Mouse (Mus musculus) megakaryocyte, embryonic 14.5 days (primary cell): Measurements from ENCODE around the gene Esyt2. TPM values are rescaled to one million over a fixed set of nuclear protein-coding genes. Genes with fewer than 3 reads are reported as not detected.

Source experiments
- H3K27me3 ChIP-seq: replicated peaks from 2 replicates; pipeline ENCODE3; 2012; ENCODE audit warnings: inconsistent platforms
- H3K36me3 ChIP-seq: replicated peaks from 2 replicates; pipeline ENCODE3; 2012; ENCODE audit warnings: low read length, inconsistent platforms, mixed read lengths
- H3K4me1 ChIP-seq: 2 replicates; pipeline ENCODE4 v1.6.1; 2012; ENCODE audit warnings: inconsistent platforms
- H3K4me3 ChIP-seq: replicated peaks from 2 replicates; pipeline ENCODE3; 2012; ENCODE audit warnings: moderate library complexity, mild to moderate bottlenecking, inconsistent platforms
- H3K9me3 ChIP-seq: 2 replicates; pipeline ENCODE4 v1.6.1; 2012; ENCODE audit warnings: inconsistent platforms
- FLI1 ChIP-seq: IDR thresholded peaks from 2 replicates; pipeline ENCODE4 v1.6.1; 2012; ENCODE audit warnings: low read length, inconsistent platforms, mixed read lengths
- GATA1 ChIP-seq: IDR thresholded peaks from 3 replicates; pipeline ENCODE4 v1.6.1; 2012; ENCODE audit warnings: mixed read lengths, low read length, inconsistent platforms, borderline replicate concordance
- polyA plus RNA-seq: library from polyadenylated mRNA; stranded (reverse); fragments of >175 nt; gene quantifications from 2 replicates; pipeline ENCODE4 v1.2.3, GENCODE M21; 2012; ENCODE audit warnings: low replicate concordance; ENCODE audit not compliant: insufficient read depth

The Esyt2 gene
- polyA plus RNA-seq, 1 experiment, result 4.3 TPM

DNA sequence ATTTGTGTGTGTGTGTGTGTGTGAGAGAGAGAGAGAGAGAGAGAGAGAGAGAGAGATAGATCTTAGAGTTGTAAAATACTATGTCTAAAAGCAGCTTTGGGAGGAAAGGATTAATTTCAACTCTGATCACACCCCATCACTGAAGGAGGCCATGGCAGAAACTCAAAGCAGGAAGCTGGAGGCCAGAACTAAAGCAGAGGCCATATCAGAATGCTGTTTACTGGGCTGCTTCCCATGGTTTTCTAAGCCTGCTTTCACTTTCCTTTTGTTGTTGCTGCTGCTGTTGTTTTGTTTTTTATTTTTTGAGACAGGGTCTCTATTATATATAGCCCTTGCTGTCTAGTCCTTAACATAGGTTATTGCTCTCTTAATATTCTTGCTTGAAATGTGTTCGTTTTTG lies 135.5 kb downstream of the Esyt2 start:
- Histone ChIP-seq H3K4me3 (peak overlapping the region; percentile 51), H3K4me1 (peaks cover 7% of the 10 kb centered on the region), H3K9me3 (no peaks in the 10 kb centered on the region), H3K27me3 (no peaks in the 10 kb centered on the region), H3K36me3 (peaks cover 72% of the 10 kb centered on the region)
- no peak for TF ChIP-seq GATA1
- no peak for TF ChIP-seq FLI1

DNA sequence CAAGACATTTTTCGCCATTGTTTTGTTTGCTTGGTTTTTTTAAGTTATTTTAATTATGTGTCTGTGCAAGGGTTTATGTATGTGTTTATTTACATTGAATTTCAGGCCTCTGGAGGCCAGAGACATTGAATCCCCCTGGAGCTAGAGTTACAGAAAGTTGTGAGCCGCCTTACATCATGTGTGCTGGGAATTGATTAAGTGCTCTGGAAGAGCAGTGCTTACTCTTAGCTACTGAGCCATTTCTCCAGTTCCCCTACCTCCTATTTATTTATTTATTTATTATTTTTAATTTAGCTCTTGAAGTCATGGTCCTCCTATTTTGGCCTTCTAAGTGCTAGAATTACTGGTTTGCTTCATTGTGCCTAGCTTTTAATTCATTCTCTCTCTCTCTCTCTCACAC lies 140.7 kb downstream of the Esyt2 start:
- Histone ChIP-seq H3K4me1 (no peaks in the 10 kb centered on the region; the same call in 1 of the 2 replicates), H3K36me3 (peaks cover 81% of the 10 kb centered on the region), H3K9me3 (no peaks in the 10 kb centered on the region), H3K27me3 (no peaks in the 10 kb centered on the region), H3K4me3 (no peak overlapping the region)
- TF ChIP-seq FLI1 (no peak), GATA1 (no peak)

DNA sequence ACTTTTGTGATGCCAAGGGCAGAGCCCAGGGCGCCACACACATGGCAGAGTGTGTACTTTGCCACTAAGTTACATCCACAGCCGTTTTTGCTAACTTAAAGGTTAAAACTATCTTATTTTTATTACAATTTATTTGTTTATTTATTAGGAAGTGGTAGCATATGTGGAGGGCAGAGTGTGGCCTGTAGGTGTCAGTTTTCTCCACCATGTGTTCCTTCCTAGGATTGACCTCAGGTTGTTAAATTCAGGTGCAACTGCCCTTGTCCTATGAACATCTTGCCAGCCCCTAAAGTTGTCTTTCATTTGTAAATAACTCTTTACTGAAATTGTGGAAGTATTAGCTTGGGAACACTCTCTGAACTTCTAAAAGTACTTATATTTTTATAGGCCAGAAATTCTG lies 144.4 kb downstream of the Esyt2 start:
- Histone ChIP-seq H3K9me3 (no peaks in the 10 kb centered on the region), H3K4me3 (no peak overlapping the region), H3K36me3 (peaks cover 89% of the 10 kb centered on the region), H3K27me3 (no peaks in the 10 kb centered on the region), H3K4me1 (no peaks in the 10 kb centered on the region)
- TF ChIP-seq GATA1 (no peak), FLI1 (no peak)

DNA sequence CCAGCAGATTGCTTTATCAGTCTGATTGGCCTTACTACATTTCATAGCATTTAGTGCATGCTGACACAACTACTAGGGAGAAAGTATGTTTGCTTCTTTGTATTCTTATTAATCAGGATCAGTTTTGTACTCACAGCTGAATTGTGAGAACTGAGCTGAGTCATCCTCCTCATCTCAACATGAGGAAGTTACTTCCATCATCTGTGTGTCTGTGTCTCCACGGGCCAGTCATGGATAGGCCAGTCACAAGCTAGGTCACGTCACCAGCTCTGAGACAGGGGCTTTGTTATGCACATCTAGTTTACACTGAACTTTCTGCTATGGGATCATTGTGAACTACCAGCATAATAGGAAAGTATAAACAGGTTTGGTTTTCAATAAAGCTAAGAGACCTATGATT lies 152.7 kb downstream of the Esyt2 start:
- H3K4me3 ChIP-seq, result no peak overlapping the region
- no peaks in the 10 kb centered on the region for H3K27me3 ChIP-seq
- H3K9me3 ChIP-seq, result no peaks in the 10 kb centered on the region
- H3K4me1 ChIP-seq, result peaks cover 9% of the 10 kb centered on the region
- TF ChIP-seq FLI1 (no peak), GATA1 (no peak)
- peaks cover 84% of the 10 kb centered on the region for H3K36me3 ChIP-seq

DNA sequence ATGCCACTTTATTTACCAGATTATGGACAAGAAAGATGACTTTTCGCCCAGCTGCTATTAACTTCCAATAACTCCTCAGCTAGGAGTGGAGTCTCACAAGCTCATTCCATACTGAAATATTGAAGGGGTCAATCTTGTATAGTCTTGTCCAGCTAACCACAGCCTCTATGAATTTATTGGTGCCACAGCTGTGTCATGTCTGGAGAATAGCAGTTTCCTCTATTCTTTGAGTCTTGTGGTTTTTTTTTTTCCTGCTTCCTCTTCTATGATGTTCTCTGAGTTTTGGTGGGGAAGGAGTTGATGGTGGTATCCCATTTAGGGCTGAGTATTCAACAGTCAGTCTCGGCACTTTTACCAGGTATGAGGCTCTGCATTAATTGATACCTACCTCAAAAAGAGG lies 154.2 kb downstream of the Esyt2 start:
- Histone ChIP-seq H3K27me3 (no peaks in the 10 kb centered on the region), H3K36me3 (peaks cover 84% of the 10 kb centered on the region), H3K9me3 (no peaks in the 10 kb centered on the region), H3K4me3 (no peak overlapping the region), H3K4me1 (peaks cover 9% of the 10 kb centered on the region)
- no peak for TF ChIP-seq FLI1
- TF ChIP-seq GATA1, result no peak

DNA sequence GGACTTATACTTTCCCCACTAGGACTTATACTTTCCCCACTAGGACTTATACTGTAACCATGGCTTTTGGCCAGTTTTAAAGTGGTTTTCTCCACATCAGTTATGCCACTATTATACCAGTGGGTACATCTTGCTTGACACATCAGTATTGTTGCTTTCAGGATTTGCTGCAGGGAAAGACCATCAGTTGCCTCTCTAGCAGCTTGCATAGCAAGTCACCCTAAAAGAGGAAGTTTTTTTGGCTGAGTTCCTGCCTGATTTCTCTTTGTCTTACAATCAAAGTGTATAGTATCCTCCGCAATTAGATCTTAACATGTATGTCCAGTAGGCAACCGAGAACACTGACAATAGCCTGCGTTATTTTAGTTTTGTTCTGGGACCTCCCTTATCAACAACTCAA lies 155.1 kb downstream of the Esyt2 start:
- Histone ChIP-seq H3K4me3 (no peak overlapping the region), H3K36me3 (peaks cover 84% of the 10 kb centered on the region), H3K4me1 (peaks cover 9% of the 10 kb centered on the region), H3K9me3 (no peaks in the 10 kb centered on the region), H3K27me3 (no peaks in the 10 kb centered on the region)
- TF ChIP-seq GATA1 (no peak), FLI1 (no peak)

DNA sequence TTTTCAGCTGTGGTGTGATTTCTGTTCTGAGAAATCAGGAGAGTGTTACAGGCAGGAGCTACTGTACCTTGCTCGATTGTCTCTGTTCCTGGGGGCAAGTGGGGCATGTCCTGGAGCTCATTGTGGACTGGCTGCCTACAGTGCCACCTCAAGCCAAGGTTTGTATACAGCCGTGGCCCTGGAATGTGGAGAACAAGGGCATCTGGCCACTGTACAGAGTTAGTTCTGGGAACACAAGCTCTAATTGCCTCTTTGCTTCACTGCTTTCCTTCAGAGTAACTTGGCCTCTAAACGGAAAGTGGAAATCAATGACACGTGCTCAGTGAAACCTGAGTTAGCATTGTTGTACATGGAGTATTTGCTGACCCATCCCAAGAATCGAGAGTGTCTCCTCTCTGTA lies 157.6 kb downstream of the Esyt2 start:
- H3K9me3 ChIP-seq, result no peaks in the 10 kb centered on the region
- H3K4me1 ChIP-seq, result peaks cover 8% of the 10 kb centered on the region
- H3K27me3 ChIP-seq, result no peaks in the 10 kb centered on the region
- H3K4me3 ChIP-seq, result no peak overlapping the region
- TF ChIP-seq FLI1 (no peak), GATA1 (no peak)
- H3K36me3 ChIP-seq, result peaks cover 87% of the 10 kb centered on the region

Other genes starting within 250 kb of the Esyt2 start
- 0.65 TPM in 1 of 2 replicates, not detected in the other for gene Zfp386, start 233.5 kb upstream of the Esyt2 start, polyA plus RNA-seq
- 0.47 TPM in 1 of 2 replicates, not detected in the other for gene Vipr2, start 203.5 kb upstream of the Esyt2 start, polyA plus RNA-seq
- gene Wdr60, start 18.2 kb upstream of the Esyt2 start, polyA plus RNA-seq, result 2.0 TPM in 1 of 2 replicates, not detected in the other
- not detected in 2 replicates for gene Gm11027, start 5.8 kb upstream of the Esyt2 start, polyA plus RNA-seq
- gene Ncapg2, start 124.2 kb downstream of the Esyt2 start, polyA plus RNA-seq, result 0.40 TPM in 1 of 2 replicates, not detected in the other
- gene Ptprn2, start 204.5 kb downstream of the Esyt2 start, polyA plus RNA-seq, result not detected in 2 replicates